Mouse (Mus musculus) lung, embryonic 14.5 days (tissue): ENCODE measurements at regions not wholly inside any gene's neighbourhood (a gene's known extent, or its start where the extent isn't known, plus 50 kb on each side); places are given as distances from the start of the nearest gene placed in this dataset.
A peak's percentile ranks its signal among the peaks of the same experiment; 100 is the strongest.

Experiments
- ATAC-seq: fragments of 200-750 bp; cut with Nextera tagmentation; 2 replicates; pipeline ENCODE4 v1.8.0; 2017; ENCODE audit warnings: mild to moderate bottlenecking, moderate TSS enrichment, moderate library complexity; ENCODE audit not compliant: insufficient read depth
- DNase-seq: peaks from one replicate; pipeline ENCODE4 v3.0.0-alpha.2; 2015
- H3K27ac ChIP-seq: fragments of 300-500 bp; sonication (generic); 2 replicates; pipeline ENCODE4 v1.5.1; 2014; ENCODE audit warnings: low read depth, mild to moderate bottlenecking, moderate library complexity
- H3K27me3 ChIP-seq: fragments of 300-500 bp; sonication (generic); 2 replicates; pipeline ENCODE4 v1.6.1; 2014; ENCODE audit warnings: low read length, control low read depth; ENCODE audit not compliant: insufficient read depth
- H3K36me3 ChIP-seq: fragments of 300-500 bp; sonication (generic); 2 replicates; pipeline ENCODE4 v1.6.1; 2014; ENCODE audit warnings: control low read depth; ENCODE audit not compliant: insufficient read depth
- H3K4me1 ChIP-seq: fragments of 300-500 bp; sonication (generic); 2 replicates; pipeline ENCODE4 v1.6.1; 2014; ENCODE audit warnings: antibody characterized with exemption, control low read depth; ENCODE audit not compliant: insufficient read depth
- H3K4me2 ChIP-seq: fragments of 300-500 bp; sonication (generic); 2 replicates; pipeline ENCODE4 v1.6.1; 2014; ENCODE audit warnings: mild to moderate bottlenecking
- H3K4me3 ChIP-seq: fragments of 300-500 bp; sonication (generic); 2 replicates; pipeline ENCODE4 v1.5.1; 2014; ENCODE audit warnings: low read depth, low read length
- H3K9ac ChIP-seq: fragments of 300-500 bp; sonication (generic); 2 replicates; pipeline ENCODE4 v1.6.1; 2014
- H3K9me3 ChIP-seq: fragments of 300-500 bp; sonication (generic); 2 replicates; pipeline ENCODE4 v1.6.1; 2016; ENCODE audit warnings: low read depth, low read length, control low read depth
- CTCF ChIP-seq: IDR thresholded peaks from 2 replicates; pipeline ENCODE4 v1.5.1; 2016; ENCODE audit warnings: antibody characterized with exemption, low read depth
- WGBS: fragments of 180-500 bp; shearing (Covaris S2); extraction: QIAGEN DNeasy Blood & Tissue Kit; methylation state at CpG from one replicate; pipeline ENCODE4 v1.1.7; 2014; 5-methylcytosine and 5-hydroxymethylcytosine counted together

DNA sequence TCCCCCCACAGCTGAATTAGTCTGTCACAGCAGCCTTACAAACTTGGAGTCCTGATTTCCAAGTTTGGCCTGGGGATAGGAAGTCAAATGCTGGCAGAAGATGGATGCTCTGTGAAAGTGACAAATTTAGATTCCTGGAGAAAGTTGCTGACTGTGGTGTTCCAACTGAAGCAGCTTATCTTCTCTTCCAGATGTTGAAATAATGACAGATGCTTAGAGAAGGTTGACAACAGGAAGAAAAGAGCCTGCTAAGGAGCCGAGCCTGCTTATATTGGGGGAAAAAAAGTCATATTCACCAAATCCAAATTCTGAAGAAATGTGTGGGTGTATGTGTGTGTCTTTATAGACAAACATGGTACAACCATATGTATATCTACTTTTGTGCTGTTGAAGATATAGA is 1380.4 kb upstream of the Cdh8 start:
- WGBS, result 26% methylated on average over 1 of the region's 1 CpGs
- DNase-seq (no peak), ATAC-seq (no peak)
- Histone ChIP-seq H3K36me3 (no peaks in the 10 kb centered on the region), H3K4me1 (no peaks in the 10 kb centered on the region), H3K4me3 (no peak overlapping the region), H3K9me3 (no peaks in the 10 kb centered on the region), H3K4me2 (no peak overlapping the region), H3K9ac (no peak overlapping the region), H3K27ac (no peak overlapping the region), H3K27me3 (no peaks in the 10 kb centered on the region)
- no peak for TF ChIP-seq CTCF

DNA sequence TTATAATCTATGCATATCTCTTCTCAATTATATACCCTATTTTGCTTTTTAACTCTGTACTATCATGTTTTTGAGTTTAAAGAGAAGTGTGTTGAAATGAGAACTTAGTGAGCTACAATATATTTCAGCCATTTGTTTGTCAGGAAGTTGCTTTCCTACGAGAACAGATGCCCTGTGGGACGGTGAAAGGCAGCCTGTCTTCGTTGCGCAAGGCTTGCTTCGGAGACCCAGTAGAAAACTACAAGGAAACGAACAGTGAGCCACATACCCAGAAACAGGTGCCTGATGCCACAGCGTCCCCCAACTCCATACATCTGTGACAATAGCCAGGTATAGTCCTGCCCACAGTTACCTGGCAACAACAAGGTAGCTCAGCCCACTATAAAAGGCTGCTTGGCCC is 1377.7 kb upstream of the Cdh8 start:
- Histone ChIP-seq H3K4me1 (no peaks in the 10 kb centered on the region), H3K4me3 (no peak overlapping the region), H3K36me3 (no peaks in the 10 kb centered on the region), H3K27ac (no peak overlapping the region), H3K9ac (no peak overlapping the region), H3K4me2 (no peak overlapping the region), H3K9me3 (no peaks in the 10 kb centered on the region), H3K27me3 (no peaks in the 10 kb centered on the region)
- DNase-seq, result no peak
- no peak for TF ChIP-seq CTCF
- 76% methylated on average over 7 of the region's 7 CpGs for WGBS
- no peak for ATAC-seq

- no peaks in the 10 kb centered on the region for H3K4me1 ChIP-seq
- ATAC-seq (no peak), DNase-seq (no peak)
- H3K27ac ChIP-seq, result no peak overlapping the region
- no peaks in the 10 kb centered on the region for H3K9me3 ChIP-seq
- H3K4me2 ChIP-seq, result no peak overlapping the region
- no peaks in the 10 kb centered on the region for H3K27me3 ChIP-seq
- H3K36me3 ChIP-seq, result no peaks in the 10 kb centered on the region
- H3K9ac ChIP-seq, result no peak overlapping the region
- no peak for TF ChIP-seq CTCF
- WGBS, result 76% methylated on average over 11 of the region's 11 CpGs
- H3K4me3 ChIP-seq, result no peak overlapping the region
Observed at GRCm38 (mm10) chr8:100790592-100791141, 1374.4 kb upstream of the Cdh8 start.

DNA sequence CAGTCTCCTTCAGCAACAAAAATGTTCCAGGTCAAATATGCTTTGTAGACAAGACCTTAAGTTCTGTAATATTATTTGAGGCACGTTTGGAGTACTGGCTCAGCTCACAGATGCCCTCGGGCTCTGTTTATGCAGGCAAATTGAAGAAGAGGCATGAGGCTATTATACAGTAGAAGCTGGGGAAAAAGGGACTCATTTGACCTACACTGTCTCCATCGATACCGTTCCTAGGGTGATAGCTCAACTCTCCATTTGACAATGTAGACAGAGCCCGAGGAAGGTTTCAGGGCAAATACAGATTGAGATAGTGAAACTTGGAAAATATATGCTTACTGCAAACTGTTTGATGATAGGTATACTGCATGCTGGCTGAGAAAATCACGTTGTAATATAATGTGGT is 1371.9 kb upstream of the Cdh8 start:
- Histone ChIP-seq H3K4me2 (no peak overlapping the region), H3K9me3 (no peaks in the 10 kb centered on the region), H3K27me3 (no peaks in the 10 kb centered on the region), H3K36me3 (no peaks in the 10 kb centered on the region), H3K27ac (no peak overlapping the region), H3K4me3 (no peak overlapping the region), H3K9ac (no peak overlapping the region), H3K4me1 (no peaks in the 10 kb centered on the region)
- DNase-seq (no peak), ATAC-seq (no peak)
- WGBS, result 71% methylated on average over 6 of the region's 6 CpGs
- no peak for TF ChIP-seq CTCF

DNA sequence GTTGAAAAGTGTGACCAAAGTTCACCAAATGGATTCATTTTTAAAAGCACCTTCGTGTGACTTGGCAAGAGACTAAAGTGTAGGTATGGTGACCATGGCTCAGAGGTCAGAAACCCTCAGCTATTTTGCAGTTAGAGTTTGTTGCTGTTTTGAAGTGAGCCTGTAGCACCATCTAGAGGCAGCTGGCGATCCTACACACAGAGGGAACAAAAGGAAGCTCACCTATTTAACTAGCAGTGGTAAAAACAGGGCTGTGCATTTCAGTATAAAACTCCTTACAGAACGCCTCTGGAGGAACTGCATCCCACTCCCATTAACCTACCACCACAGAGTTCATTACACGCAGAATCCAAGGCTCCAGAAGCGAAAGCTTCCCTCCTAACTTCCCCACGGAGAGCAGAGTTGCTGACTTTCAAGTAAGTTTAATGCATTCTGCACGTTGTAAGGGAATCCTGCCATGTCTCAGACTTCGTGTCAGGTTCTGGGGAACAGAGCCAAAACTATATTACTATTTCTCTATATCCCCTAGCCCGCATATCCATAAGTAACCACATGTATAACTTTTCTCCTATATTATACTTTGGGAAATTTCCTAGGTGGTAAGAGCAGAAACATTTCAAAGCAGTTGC is 1356.6 kb upstream of the Cdh8 start:
- peak overlapping the region; percentile 42; the same call in 1 of the 2 replicates for H3K4me2 ChIP-seq
- H3K27me3 ChIP-seq, result no peaks in the 10 kb centered on the region
- 20% methylated on average over 9 of the region's 9 CpGs for WGBS
- no peak overlapping the region for H3K4me3 ChIP-seq
- H3K27ac ChIP-seq, result no peak overlapping the region
- no peak overlapping the region for H3K9ac ChIP-seq
- DNase-seq (peak; percentile 77), ATAC-seq (peak; percentile 44; the same call in 1 of the 2 replicates)
- no peaks in the 10 kb centered on the region for H3K36me3 ChIP-seq
- H3K9me3 ChIP-seq, result no peaks in the 10 kb centered on the region
- TF ChIP-seq CTCF, result peak; percentile 84
- no peaks in the 10 kb centered on the region for H3K4me1 ChIP-seq

- H3K4me2 ChIP-seq, result no peak overlapping the region
- 74% methylated on average over 4 of the region's 4 CpGs for WGBS
- no peaks in the 10 kb centered on the region for H3K36me3 ChIP-seq
- H3K4me1 ChIP-seq, result no peaks in the 10 kb centered on the region
- no peak overlapping the region for H3K4me3 ChIP-seq
- ATAC-seq, result no peak
- no peak for TF ChIP-seq CTCF
- DNase-seq, result no peak
- H3K27ac ChIP-seq, result no peak overlapping the region
- no peaks in the 10 kb centered on the region for H3K27me3 ChIP-seq
- H3K9me3 ChIP-seq, result no peaks in the 10 kb centered on the region
- H3K9ac ChIP-seq, result no peak overlapping the region
Observed at GRCm38 (mm10) chr8:100769617-100770016, 1353.3 kb upstream of the Cdh8 start.

- H3K4me3 ChIP-seq, result no peak overlapping the region
- 75% methylated on average over 4 of the region's 4 CpGs for WGBS
- no peaks in the 10 kb centered on the region for H3K27me3 ChIP-seq
- H3K36me3 ChIP-seq, result no peaks in the 10 kb centered on the region
- no peak overlapping the region for H3K27ac ChIP-seq
- no peak for ATAC-seq
- DNase-seq, result peak; percentile 3
- no peak for TF ChIP-seq CTCF
- H3K9ac ChIP-seq, result no peak overlapping the region
- H3K4me1 ChIP-seq, result no peaks in the 10 kb centered on the region
- H3K9me3 ChIP-seq, result no peaks in the 10 kb centered on the region
- no peak overlapping the region for H3K4me2 ChIP-seq
Observed at GRCm38 (mm10) chr8:100733927-100734326, 1317.7 kb upstream of the Cdh8 start.
